Mouse (Mus musculus) liver, embryonic 14.5 days (tissue): ENCODE measurements around the gene Gm4881.

Experiments
- CTCF ChIP-seq: IDR thresholded peaks from 2 replicates; pipeline ENCODE4 v1.5.1; 2016; ENCODE audit warnings: antibody characterized with exemption, low read depth, control low read depth
- EP300 ChIP-seq: IDR thresholded peaks from 2 replicates; pipeline ENCODE4 v1.6.1; 2016; ENCODE audit warnings: antibody characterized with exemption, low read depth

- TF ChIP-seq CTCF, result no peak
- no peak for TF ChIP-seq EP300
Measured at GRCm38 (mm10) chr7:24955226-24955625, 10.9 kb upstream of the Gm4881 start.
